Mouse (Mus musculus): ENCODE measurements around the gene Enoph1.

The Enoph1 gene

DNA sequence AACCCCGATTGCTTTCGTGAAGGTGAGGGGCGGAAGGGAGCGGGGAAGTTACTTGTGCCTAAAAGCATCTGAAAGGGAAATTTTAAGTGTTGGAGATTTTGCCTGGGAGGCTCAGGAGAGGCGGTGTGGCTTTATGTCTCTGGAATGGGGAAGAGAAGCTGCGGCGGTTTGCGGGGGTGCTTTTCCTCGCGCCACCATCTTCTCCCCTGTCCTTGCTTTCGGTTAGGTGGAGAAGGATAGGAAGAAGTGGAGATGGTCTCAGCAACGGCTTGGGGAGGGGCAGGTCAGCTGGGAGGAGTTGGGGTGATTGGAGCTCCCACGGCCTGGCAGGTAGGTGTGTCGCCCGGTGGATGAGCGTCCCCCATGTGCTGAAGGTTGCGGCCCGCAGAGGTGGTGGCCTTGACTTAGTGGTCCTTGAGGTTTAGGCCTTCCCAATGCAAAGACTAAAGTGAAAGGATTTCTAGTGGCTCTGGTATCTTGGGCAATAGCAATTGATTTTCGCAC lies 548 bp downstream of the Enoph1 start:
- DNase-seq (ENCODE audit: low read depth, low spot score) = no peak

DNA sequence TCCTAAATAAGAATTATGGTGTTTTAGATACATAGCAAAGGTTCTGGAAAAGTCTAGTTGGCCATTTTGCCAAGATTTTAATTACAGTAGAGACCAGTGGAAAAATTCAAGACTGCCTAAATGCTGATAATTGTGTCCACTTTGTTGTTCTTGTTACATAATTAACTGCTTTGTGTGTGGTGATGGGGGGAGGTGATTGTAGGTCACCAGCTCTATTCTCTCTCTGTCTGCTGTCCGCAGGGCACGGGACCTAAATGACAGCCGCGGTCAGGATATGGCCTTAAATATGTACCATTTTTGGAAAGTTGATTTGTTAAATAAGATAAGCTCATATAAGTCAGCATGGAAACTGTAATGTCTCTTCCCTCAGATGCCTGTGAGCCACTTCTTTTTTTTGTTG lies 1.5 kb downstream of the Enoph1 start:
- DNase-seq (ENCODE audit: low read depth, low spot score) = no peak

DNA sequence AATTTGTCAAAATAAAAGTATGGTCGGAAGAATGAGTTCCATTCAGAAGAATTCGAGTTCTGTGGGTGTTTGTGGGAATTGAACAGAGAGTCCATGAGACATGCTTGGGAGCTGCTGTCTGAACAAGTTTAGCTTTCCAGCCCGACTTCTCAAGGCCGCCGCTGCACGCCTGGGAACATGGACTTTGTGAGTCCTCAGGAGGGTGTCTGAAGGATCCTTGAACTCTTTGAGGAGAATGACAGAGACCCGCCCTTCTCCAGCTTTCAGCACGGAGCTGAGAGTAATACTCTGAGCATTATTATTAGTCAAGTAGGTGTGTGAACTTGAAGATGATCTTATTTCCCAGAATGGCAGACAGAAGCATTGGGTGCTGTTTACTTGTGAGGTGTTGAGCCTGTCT lies 2.7 kb downstream of the Enoph1 start:
- DNase-seq (ENCODE audit: low read depth, low spot score) = no peak

DNA sequence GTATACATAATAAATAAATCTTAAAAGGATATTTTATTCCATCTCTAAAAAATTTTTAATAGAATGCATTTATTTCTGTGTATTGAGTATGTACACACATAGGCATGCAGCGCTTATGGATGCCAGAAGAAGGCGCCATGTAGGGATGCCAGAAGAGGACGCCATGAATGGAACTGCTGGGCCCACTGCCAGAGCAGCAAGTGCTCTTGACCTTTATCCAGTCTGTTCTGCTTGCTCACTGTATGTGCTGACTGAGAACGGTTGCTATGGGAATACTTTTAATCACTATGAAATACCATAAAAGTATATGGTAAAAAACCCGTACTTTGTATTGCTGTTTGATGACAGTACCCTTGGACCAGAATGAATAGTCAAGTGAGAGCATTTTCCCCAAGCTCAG lies 3.6 kb downstream of the Enoph1 start:
- DNase-seq (ENCODE audit: low read depth, low spot score) = no peak

DNA sequence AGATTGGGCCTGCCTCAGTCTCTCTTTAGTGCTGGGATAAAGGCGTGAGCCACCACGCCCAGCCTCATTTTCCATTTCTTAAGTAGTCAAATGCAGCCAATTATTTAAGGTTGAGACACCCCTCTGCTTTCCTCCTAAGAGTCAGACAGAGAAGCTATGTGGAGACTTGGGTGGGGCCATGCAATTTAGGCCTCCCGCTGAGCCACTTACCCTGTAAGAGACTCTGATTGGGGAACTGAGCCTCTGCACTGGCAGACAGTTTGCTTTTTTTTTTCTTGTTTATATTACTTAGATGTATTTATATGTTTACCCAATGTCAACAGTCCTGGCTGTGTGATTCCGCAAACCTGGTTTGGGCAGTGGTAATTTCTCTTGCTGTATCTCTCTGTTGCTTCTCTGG lies 4.2 kb downstream of the Enoph1 start:
- DNase-seq (ENCODE audit: low read depth, low spot score) = no peak

DNA sequence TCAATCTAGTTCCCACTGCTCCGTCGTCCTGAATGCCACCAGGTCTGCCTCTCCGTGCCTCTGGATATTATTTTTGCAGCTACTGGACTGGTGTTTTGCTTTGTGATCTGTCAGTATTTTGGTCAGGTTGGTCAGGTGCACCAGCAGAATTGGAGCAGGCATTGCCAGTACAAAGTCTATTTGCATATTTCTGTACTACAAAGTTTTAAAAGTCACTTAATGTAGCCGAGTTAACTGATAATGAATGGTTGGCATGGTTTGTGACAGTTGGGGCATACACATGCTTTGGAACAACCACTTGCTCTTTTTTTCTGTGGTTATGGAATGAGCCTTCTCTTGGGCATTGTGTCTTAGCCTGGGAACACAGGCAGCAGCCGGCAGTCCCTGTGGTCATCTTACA lies 4.8 kb downstream of the Enoph1 start:
- no peak for DNase-seq (ENCODE audit: low read depth, low spot score)

DNA sequence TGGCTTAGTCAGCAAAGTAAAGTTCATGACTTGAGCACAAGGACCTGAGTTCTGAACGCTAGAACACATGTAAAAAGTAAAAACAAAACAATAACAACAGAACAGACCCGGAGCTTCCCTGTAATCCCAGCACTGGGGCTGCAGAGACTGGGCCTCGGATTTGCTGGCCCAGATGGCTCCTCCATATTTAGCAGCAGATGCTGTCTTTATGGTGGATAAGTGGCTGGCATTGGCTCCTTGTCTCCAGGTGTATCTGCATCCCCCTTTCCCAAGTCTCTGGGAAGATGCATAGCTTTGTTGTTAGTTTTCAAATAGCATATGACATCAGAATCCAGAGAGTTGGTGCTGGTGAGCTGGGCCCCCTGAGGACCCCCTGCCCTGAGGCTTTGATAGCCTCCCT lies 6.3 kb downstream of the Enoph1 start:
- DNase-seq (ENCODE audit: low read depth, low spot score) = no peak

DNA sequence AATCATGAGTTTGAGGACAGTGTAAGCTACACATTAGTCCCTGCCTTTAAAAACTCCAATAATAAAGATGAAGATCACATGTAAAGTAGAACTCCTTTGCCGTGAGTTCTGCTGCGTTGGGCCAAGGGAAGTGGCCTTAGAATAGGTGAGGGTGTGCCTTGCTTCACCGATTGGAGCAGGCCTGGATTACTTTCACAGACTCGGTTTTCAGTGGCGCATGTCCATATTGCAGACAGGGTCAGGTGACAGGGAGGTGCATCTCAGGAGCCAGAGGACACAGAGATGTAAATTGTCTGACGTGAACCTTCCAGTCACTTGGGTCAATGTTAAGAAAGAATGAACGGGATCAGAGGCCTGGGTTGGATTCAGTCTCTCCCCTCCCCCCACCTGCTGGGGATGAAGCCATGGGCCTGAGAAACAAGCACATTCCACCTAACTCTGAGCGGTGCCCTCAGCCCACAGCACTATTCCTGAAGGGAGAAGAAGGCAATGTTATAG lies 7.4 kb downstream of the Enoph1 start:
- DNase-seq (ENCODE audit: low read depth, low spot score) = no peak

DNA sequence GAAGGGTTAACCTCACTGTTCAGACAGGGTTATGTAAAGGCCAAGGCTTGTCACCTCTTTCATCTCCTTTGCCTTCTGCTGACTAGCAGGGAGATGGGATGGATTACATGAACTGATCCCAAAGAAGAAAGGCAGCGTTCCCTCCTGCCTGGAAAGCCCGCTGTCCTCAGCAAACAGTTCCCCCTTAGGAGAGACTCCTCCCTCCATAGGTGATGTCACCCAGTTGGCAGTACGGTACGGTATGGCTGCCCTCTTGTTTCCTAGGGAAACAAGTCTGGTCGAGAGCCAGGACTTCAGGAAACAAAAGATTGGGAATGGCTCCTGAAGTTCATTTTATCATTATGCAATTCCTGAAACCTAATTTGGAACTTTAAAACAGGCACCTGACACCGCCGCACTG lies 8.1 kb downstream of the Enoph1 start:
- DNase-seq (ENCODE audit: low read depth, low spot score) = peak; percentile 53

DNA sequence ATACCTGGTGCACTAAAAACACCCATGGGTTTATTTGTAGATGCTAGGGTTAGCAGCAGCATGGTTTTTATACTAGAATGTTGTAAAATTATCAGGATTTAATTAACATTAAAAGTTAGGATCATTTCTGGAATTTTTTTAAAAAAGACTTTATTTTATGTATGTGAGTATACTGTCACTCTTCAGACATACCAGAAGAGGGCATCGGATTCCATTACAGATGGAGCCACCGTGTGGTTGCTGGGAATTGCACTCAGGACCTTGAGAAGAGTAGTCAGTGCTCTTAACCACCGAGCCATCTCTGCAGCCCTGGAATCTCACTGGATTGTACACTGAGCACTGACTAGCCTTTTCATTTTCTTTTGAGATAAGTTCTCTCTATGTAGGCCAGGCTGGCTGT lies 10.1 kb downstream of the Enoph1 start:
- DNase-seq (ENCODE audit: low read depth, low spot score) = no peak

DNA sequence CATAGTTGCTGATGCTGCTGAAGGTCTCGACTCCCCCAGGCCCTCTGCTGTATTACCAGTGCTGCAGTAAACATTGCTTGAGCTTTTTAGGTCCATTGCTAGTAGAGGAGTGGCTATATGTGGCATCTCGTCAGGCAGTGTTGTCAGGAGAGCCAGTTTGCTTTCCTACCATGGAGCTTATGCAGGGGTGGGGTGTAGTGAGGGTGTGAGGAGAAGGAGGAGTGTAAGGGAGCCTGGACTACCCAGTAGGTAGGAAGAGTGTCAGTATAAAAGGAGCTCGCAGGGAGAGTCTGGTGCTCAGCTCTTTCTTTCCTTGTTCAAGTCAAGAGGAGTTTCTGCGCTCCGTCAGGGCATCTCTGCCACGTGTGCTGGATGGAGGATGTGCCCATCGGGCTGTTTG lies 12.9 kb downstream of the Enoph1 start:
- DNase-seq (ENCODE audit: low read depth, low spot score) = no peak

DNA sequence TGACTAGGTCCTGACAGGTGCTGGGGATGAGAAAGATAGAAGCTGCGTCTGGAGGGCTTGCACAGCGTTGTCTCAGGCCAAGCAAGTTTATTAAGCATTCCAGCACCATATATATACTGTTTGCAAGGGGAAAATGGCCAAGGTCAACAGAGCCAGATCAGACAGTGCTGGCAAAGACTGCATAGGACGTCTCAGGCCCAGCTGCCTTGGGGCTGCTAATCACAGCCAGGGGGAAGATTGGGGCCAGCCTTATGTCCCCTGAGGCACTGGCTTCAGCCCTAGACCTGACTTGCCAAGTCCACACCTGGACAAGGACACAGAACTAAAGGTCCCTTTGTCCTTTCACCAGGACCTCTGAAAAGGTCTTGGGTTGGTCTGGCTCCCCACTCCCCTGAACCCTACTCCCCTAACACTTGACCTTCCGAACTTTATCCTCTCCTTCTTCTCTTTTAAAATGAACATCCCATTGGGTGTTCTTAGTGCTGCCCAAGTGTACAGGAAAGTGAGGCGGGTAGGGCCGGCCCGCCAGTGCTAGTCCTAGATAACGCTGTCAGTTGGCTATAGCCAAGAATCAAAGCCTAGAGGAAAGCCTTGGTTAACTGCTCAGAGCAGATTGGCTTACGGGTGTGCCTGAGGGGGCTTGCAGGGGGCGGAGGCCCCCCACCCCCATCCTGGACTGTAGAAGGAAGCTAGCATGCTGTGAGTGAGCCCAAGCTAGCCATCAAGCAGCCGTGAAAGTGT lies 15.2 kb downstream of the Enoph1 start:
- no peak for DNase-seq (ENCODE audit: low read depth, low spot score)

DNA sequence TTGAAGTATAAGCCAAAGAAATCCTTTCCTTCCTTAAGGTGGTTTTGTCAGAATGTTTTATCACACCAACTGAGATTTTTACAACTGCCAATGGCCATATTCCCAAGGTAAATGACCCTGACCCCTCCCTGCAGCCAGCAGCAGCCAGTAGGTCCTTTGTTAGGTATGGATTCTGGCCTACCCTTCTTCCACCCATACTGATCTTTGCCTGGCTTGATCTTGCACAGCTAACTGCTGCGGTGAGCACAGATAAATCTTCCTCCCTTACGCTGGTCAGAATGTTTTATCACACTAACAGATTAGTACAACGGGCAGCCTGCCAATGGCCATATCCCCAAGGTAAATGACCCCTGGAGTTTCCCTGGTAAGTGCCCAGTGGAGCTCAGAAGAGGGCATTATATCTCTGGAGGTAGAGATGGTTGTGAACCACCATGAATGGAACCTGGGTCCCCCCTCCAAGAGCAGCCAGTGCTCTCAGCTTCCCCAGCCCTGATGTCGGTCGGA lies 16.1 kb downstream of the Enoph1 start:
- DNase-seq (ENCODE audit: low read depth, low spot score) = no peak

DNA sequence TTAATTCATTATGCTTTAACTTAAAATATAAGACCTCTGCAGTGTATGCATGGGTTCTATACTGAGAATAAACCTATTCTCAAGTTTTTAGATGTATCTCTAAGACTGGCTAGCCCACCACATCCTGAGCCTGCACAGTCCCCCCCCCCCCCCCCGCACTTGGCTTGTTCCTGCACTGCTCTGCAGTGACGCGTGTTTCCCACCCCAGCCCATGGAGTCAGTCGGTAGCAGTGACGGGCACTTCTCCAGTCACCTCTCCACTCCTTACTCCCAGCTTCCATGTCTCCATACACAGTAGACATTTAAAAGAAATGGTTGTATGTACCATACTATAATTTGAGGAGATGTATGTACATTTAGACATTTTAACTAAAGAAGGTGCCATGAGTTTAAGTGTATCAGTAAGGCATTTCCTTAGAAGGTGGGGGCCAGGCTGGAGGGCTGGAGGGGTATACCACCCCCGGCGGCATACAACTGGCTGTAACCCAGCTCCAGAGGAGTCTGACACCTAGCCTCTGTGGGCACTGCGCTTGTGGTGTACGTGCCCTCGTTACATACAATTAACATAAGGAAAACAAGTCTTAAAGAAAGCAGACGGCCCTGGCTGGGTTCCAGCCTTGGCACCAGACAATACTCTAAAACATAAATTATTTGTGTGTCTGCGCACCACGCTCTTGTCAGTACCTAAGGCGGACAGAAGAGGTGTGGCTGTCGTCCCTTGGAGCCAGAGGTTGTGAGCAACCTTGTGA lies 17.9 kb downstream of the Enoph1 start:
- DNase-seq (ENCODE audit: low read depth, low spot score) = no peak

DNA sequence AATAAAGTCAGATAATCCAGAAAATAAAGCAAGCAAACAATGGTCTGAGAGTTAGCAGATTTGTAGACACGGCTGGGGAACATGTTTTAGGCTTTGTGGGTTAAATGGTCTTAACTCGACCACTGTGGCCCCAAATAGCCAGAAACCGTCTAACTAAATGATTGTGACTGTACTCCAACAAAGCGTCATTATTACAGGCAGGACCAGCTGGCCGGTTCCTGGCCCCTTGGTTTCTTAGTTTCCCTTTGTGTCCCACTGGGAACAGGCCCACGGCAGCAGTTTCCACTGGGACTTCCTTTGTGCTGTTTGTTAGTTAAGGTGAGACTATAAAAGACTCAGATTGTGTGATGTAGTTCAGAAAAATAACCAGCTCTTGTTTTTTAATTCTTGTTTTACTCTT lies 18.9 kb downstream of the Enoph1 start:
- no peak for DNase-seq (ENCODE audit: low read depth, low spot score)

DNA sequence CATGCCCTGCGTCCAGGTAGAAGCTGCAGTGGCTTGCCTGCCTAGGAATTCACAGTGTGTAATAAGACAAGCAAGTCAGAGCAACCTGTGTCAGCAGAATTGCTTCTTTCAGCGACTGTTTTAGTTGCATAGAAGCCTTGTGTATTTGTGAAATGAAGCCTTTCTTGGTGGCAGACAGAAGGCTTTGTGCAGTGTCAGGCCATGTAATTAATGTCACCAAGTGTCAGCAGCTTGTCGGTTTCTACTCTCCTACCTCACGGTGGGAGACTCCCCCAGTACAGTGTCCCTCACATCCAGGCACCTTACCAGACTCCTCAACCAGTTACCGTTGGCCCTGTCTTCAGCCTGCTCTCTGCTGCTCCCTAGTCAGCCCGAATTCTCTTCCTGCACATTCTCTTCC lies 19.5 kb downstream of the Enoph1 start:
- no peak for DNase-seq (ENCODE audit: low read depth, low spot score)

DNA sequence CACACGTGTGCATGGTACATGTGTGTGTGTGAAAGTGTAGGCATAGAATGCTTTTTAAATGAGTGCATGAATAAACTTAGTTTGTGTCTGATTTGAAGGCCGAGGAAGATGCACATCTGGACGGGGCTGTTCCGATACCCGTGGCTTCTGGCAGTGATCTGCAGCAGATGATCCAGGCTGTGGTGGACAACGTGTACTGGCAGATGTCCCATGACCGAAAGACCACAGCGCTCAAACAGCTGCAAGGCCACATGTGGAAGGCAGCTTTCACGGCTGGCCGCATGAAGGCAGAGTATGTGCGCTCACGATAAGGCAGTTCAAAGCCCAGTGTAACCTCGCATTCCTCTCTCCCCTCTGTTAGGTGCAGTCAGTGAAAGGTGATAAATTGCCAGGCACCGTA lies 21.1 kb downstream of the Enoph1 start:
- peak; percentile 37 for DNase-seq (ENCODE audit: low read depth, low spot score)

DNA sequence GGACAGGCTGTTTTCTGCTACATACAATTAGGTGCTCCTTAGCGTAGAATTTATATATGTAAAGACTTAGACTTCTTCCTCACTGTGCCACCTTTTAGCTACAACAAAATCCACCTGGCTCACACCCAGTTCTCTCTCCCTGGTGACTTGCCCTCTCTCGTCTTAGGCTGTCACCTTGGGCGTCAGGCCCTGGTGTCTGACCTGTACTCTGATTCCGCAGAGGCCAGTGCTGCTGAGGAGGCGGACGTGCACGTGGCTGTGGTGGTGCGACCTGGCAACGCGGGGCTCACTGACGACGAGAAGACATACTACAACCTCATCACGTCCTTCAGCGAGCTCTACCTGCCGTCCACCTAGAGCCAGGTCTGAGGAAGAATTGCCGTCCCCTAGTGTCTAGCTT lies 27.8 kb downstream of the Enoph1 start:
- no peak for DNase-seq (ENCODE audit: low read depth, low spot score)

DNA sequence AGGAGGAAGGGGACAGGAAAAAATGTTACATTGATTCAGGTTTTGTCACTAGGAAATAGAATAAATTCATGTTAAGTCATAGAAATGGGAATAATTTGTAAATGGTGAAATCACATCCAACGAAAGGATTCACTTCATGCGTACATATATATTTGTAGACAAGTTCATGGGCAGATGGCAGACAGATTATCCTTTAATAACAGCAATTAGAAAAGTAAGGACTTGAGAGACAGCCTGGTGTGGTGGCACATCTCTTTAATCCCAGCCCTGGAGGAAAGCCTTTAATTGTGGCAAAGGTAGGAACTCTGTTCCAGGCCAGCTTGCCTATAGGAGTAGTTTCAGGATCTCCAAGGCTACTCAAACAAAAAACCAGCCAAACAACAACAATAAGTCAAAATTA lies 29.7 kb downstream of the Enoph1 start:
- DNase-seq (ENCODE audit: low read depth, low spot score) = no peak

DNA sequence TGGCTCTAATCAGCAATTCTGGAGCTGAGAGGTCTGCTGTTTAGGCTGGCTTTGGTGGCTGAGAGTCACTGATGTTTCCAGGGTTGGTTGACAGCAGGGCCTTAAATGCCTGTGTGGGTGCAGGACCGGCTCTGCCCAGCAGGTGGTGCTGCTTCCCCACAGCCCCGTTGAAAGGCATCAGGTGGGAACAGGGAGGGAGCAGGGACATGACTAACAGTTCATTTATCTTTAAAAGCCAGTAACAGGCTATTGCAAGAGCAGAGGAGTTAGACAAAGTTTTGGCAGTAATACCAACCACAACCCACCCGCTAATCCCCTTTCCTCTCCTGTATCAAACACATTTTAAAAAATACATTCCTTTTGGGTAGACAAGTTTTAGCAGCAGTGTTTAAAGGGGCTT lies 30.5 kb downstream of the Enoph1 start:
- DNase-seq (ENCODE audit: low read depth, low spot score) = peak; percentile 52

DNA sequence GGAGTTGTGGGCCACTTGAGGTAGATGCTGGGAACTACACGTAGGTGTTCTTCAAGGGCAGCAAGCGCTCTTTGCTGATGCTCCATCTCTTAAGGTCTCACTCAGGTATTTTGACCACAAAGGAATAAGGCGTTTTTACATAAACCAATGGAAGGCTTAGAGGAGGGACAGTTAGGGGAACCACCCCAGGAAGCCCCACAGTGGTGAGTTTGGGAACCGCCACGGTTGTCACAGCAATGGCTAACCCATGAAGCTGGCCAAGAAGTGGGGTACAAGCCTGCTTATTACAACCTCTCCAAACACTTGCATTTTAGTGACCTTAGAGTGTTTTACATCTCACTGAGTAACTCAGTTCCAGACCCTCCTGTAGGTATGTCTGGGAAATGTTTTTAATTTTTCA lies 31.8 kb downstream of the Enoph1 start:
- no peak for DNase-seq (ENCODE audit: low read depth, low spot score)

DNA sequence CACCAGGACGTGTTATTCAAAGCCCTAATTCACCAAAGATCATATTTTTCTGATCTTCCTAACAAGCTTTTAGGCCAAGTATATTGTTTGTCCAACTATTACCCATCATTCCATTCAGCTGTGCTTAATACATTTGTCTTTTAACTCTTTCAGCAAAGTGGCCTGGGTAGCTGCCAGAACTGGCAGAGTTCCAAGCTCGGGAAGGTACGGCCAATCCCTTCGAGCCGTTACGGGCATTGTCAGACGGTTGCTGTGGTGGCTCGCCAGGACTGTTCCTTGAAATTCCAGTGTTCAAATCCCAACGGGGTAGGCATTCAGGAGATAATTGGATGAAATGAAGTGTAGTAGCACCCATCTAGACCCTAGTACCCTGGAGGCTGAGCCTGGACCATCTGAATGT lies 32.8 kb downstream of the Enoph1 start:
- DNase-seq (ENCODE audit: low read depth, low spot score) = no peak

DNA sequence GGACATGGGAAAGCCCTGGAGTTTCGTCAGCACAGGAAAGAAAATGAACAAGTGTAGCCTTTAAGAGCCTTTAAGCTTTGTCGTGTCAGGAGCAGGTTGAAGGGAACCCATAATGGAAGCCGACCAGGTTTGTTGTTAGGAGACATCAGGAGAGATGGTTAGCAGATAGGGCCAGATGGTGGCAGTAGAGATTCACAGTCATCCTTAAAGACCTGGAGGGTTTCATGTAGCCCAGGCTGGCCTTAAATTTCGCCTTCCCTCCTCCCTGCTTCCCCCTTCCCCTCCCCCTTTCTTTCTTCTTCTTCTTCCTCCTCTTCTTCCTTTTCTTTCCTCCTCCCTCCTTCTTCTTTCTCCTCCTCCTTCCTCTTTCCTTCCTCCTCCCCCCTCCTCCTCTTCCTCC lies 34.8 kb downstream of the Enoph1 start:
- no peak for DNase-seq (ENCODE audit: low read depth, low spot score)

Measured in skeletal muscle tissue, adult 2 months (tissue).